ENCODE assay signal across 39 mouse cellular contexts in genomic region chr4:134157558-134157957, GRCm38 (mm10). TPM values are rescaled to one million over a fixed set of nuclear protein-coding genes. Genes with fewer than 3 reads are reported as not detected.
A peak's percentile ranks its signal among the peaks of the same experiment; 100 is the strongest.
DNase-seq lines count a peak whose midpoint lies in the region; ATAC-seq and TF ChIP-seq lines count a peak whose summit lies in the region.
"Had no signal": no experiment of that assay in that cellular context is flagged by ENCODE, and none has a peak within 500 bp of the region (broad histone marks: within the 10 kb centered on the region; RNA-seq: fewer than 3 reads in every experiment).

No protein-coding gene starts in this region.

- no peak overlapping the region for H3K4me2 ChIP-seq in heart, postnatal 0 days (ENCODE audit: low read depth, low read length)
- no peak overlapping the region for H3K4me2 ChIP-seq in hindbrain, embryonic 13.5 days
- H3K4me2 ChIP-seq: forebrain, embryonic 15.5 days; hindbrain, embryonic 15.5 days; limb, embryonic 13.5 days; liver, embryonic 11.5 days; midbrain, embryonic 11.5 days had no signal

- H3K9me3 ChIP-seq in heart, embryonic 10.5 days: no peaks in the 10 kb centered on the region
- H3K9me3 ChIP-seq in heart, postnatal 0 days (replicated peaks; ENCODE audit: control insufficient read depth, low read length): no peaks in the 10 kb centered on the region
- H3K9me3 ChIP-seq in hindbrain, embryonic 13.5 days: no peaks in the 10 kb centered on the region
- H3K9me3 ChIP-seq: forebrain, embryonic 10.5 days; forebrain, embryonic 15.5 days; hindbrain, embryonic 15.5 days; limb, embryonic 13.5 days had no signal

- peak overlapping the region; percentile 74; the same call in 1 of the 2 replicates for H3K27ac ChIP-seq in heart, embryonic 10.5 days
- H3K27ac ChIP-seq in heart, postnatal 0 days (ENCODE audit: low read depth): peak overlapping the region; percentile 67
- no peak overlapping the region for H3K27ac ChIP-seq in hindbrain, embryonic 13.5 days
- H3K27ac ChIP-seq: forebrain, embryonic 10.5 days; forebrain, embryonic 15.5 days; hindbrain, embryonic 15.5 days; limb, embryonic 13.5 days had no signal

- no peak for TF ChIP-seq CTCF in heart, postnatal 0 days (IDR thresholded peaks at IDR 0.05; ENCODE audit: low read depth)
- no peak for TF ChIP-seq CTCF in brain, embryonic 14.5 days (IDR thresholded peaks at IDR 0.05; ENCODE audit: borderline replicate concordance, extremely low read depth, insufficient read depth, insufficient read length)

- no peak for ATAC-seq in heart, postnatal 0 days (ENCODE audit: insufficient read depth, low read depth)
- peak; percentile 30; the same call in 1 of the 2 replicates for ATAC-seq in neutrophil, adult 5-6 weeks (ENCODE audit: extremely low read depth, insufficient number of reproducible peaks, low FRiP score, poor library complexity, severe bottlenecking)
- no peak for ATAC-seq in hindbrain, embryonic 13.5 days (ENCODE audit: low FRiP score)
- ATAC-seq: activated CD4-positive, CD25-positive, alpha-beta regulatory T cell, adult 4 months; forebrain, embryonic 15.5 days; inflammation-experienced regulatory T-cells, adult 6 months; liver, postnatal 0 days; midbrain, embryonic 16.5 days had no signal

- peaks cover 27% of the 10 kb centered on the region for H3K4me1 ChIP-seq in heart, embryonic 10.5 days
- peaks cover 18% of the 10 kb centered on the region; the same call in 1 of the 2 replicates for H3K4me1 ChIP-seq in heart, postnatal 0 days (ENCODE audit: control insufficient read depth, insufficient read depth)
- H3K4me1 ChIP-seq in hindbrain, embryonic 13.5 days (replicated peaks): no peaks in the 10 kb centered on the region
- H3K4me1 ChIP-seq: forebrain, embryonic 10.5 days; forebrain, embryonic 15.5 days; hindbrain, embryonic 15.5 days; limb, embryonic 13.5 days had no signal

- H3K4me3 ChIP-seq in heart, embryonic 10.5 days: no peak overlapping the region
- no peak overlapping the region for H3K4me3 ChIP-seq in heart, postnatal 0 days (ENCODE audit: low read depth, low read length)
- H3K4me3 ChIP-seq in hindbrain, embryonic 13.5 days: no peak overlapping the region
- H3K4me3 ChIP-seq: forebrain, embryonic 10.5 days; forebrain, embryonic 15.5 days; hindbrain, embryonic 15.5 days; limb, embryonic 13.5 days had no signal

- H3K27me3 ChIP-seq in heart, embryonic 10.5 days (ENCODE audit: insufficient read depth, poor library complexity, severe bottlenecking): no peaks in the 10 kb centered on the region
- H3K27me3 ChIP-seq in heart, postnatal 0 days (ENCODE audit: control insufficient read depth, insufficient read depth, low read length): no peaks in the 10 kb centered on the region
- peaks cover 7% of the 10 kb centered on the region; the same call in 1 of the 2 replicates for H3K27me3 ChIP-seq in hindbrain, embryonic 13.5 days
- H3K27me3 ChIP-seq: forebrain, embryonic 15.5 days; hindbrain, embryonic 15.5 days; limb, embryonic 13.5 days had no signal

- TF ChIP-seq POLR2A in brain, embryonic 14.5 days (IDR thresholded peaks at IDR 0.05; ENCODE audit: borderline replicate concordance, extremely low read depth, insufficient read depth, insufficient read length, poor library complexity, severe bottlenecking): no peak

- H3K9ac ChIP-seq in heart, postnatal 0 days (replicated peaks; ENCODE audit: low read depth, low read length): no peak overlapping the region
- no peak overlapping the region for H3K9ac ChIP-seq in hindbrain, embryonic 13.5 days
- H3K9ac ChIP-seq: forebrain, embryonic 15.5 days; hindbrain, embryonic 15.5 days; limb, embryonic 13.5 days; liver, postnatal 0 days had no signal

- no peak for TF ChIP-seq EP300 in heart, postnatal 0 days (IDR thresholded peaks at IDR 0.05; ENCODE audit: low read depth)

- intact Hi-C loops in heart, postnatal 36 days (cut with DNase I): no loop called here
- intact Hi-C loops in heart, postnatal 10 days (cut with DNase I): no loop called here

- DNase-seq in heart, embryonic 10.5 days (ENCODE audit: low spot score): no peak
- no peak for DNase-seq in heart, postnatal 36 days
- DNase-seq in heart, postnatal 0 days (ENCODE audit: low spot score): no peak
- DNase-seq in heart, postnatal 10 days: no peak
- DNase-seq in brain, embryonic 14.5 days (ENCODE audit: low read depth): peak; percentile 4
- DNase-seq: adrenal gland, adult 2 months; adrenal gland, postnatal 36 days; cerebellum, adult 2 months; cerebellum, postnatal 14 days; heart, postnatal 4 days; kidney, adult 11 months; kidney, postnatal 25 days; liver, postnatal 0 days; lung, postnatal 36 days; thymus, adult 2 months; thymus, postnatal 36 days had no signal

- H3K36me3 ChIP-seq in heart, embryonic 10.5 days: peaks cover 31% of the 10 kb centered on the region
- H3K36me3 ChIP-seq in heart, postnatal 0 days (replicated peaks; ENCODE audit: control insufficient read depth, insufficient read depth, low read length): peaks cover 15% of the 10 kb centered on the region
- H3K36me3 ChIP-seq in hindbrain, embryonic 13.5 days: peaks cover 26% of the 10 kb centered on the region
- H3K36me3 ChIP-seq: hindbrain, embryonic 15.5 days had no signal

- 65% methylated on average over 2 of the region's 2 CpGs for WGBS in heart, embryonic 10.5 days
- 65% methylated on average over 2 of the region's 2 CpGs for WGBS in heart, postnatal 0 days
- WGBS in hindbrain, embryonic 13.5 days: 91% methylated on average over 2 of the region's 2 CpGs

RNA-seq across cellular contexts. Expression of gene Sh3bgrl3, which starts 29.0 kb away (rescaled TPM):
- polyA plus RNA-seq in heart, embryonic 10.5 days (2016; fragmentation: Nextera tagmentation; extraction: Ambion mirVana): 188 and 243 TPM in 2 replicates
- total RNA-seq in heart, postnatal 36 days (2021): 10 to 100 TPM; 36.4 to 39.9 TPM
- 49.7 and 67.6 TPM in 2 replicates for total RNA-seq in heart, postnatal 0 days (2014; rRNA removed; ENCODE audit: low replicate concordance)
- polyA plus RNA-seq in heart, postnatal 0 days (2015; fragmentation: Nextera tagmentation; extraction: Ambion mirVana): 140 and 150 TPM in 2 replicates
- 10 to 100 TPM; 69.9 to 74.6 TPM for total RNA-seq in heart, postnatal 10 days (2021)
- polyA plus RNA-seq in brain, embryonic 14.5 days (2012; rRNA removed): 240 and 300 TPM in 2 replicates
- total RNA-seq in neutrophil, adult 5-6 weeks (2017): 471 and 477 TPM in 2 replicates
- 371 and 393 TPM in 2 replicates for polyA plus RNA-seq in hindbrain, embryonic 13.5 days (2015; fragmentation: Nextera tagmentation; extraction: Ambion mirVana)

RNA-seq across cellular contexts. Expression of gene Cep85, which starts 29.4 kb away (rescaled TPM):
- polyA plus RNA-seq in heart, embryonic 10.5 days (2016; fragmentation: Nextera tagmentation; extraction: Ambion mirVana): 28.2 and 31.1 TPM in 2 replicates
- total RNA-seq in heart, postnatal 36 days (2021): 10 to 100 TPM; 49.1 to 50.9 TPM
- total RNA-seq in heart, postnatal 0 days (2014; rRNA removed; ENCODE audit: low replicate concordance): 24.2 and 30.6 TPM in 2 replicates
- 27.4 and 29.7 TPM in 2 replicates for polyA plus RNA-seq in heart, postnatal 0 days (2015; fragmentation: Nextera tagmentation; extraction: Ambion mirVana)
- 10 to 100 TPM; 29.9 to 32.0 TPM for total RNA-seq in heart, postnatal 10 days (2021)
- polyA plus RNA-seq in brain, embryonic 14.5 days (2012; rRNA removed): 22.0 and 24.7 TPM in 2 replicates
- 26.5 and 38.3 TPM in 2 replicates for total RNA-seq in neutrophil, adult 5-6 weeks (2017)
- polyA plus RNA-seq in hindbrain, embryonic 13.5 days (2015; fragmentation: Nextera tagmentation; extraction: Ambion mirVana): 21.2 and 22.5 TPM in 2 replicates

RNA-seq across cellular contexts. Expression of gene Gm7534, which starts 45.2 kb away (rescaled TPM):
- polyA plus RNA-seq in heart, embryonic 10.5 days (2016; fragmentation: Nextera tagmentation; extraction: Ambion mirVana): not detected in 2 replicates
- total RNA-seq in heart, postnatal 36 days (2021): not detected
- total RNA-seq in heart, postnatal 0 days (2014; rRNA removed; ENCODE audit: low replicate concordance): not detected in 2 replicates
- polyA plus RNA-seq in heart, postnatal 0 days (2015; fragmentation: Nextera tagmentation; extraction: Ambion mirVana): not detected in 2 replicates
- total RNA-seq in heart, postnatal 10 days (2021): not detected
- polyA plus RNA-seq in brain, embryonic 14.5 days (2012; rRNA removed): not detected in 2 replicates
- total RNA-seq in neutrophil, adult 5-6 weeks (2017): not detected in 2 replicates
- polyA plus RNA-seq in hindbrain, embryonic 13.5 days (2015; fragmentation: Nextera tagmentation; extraction: Ambion mirVana): not detected in 2 replicates
- total RNA-seq: adrenal gland, adult 2 months; adrenal gland, postnatal 36 days; gastrocnemius, adult 18-20 months; gastrocnemius, postnatal 4 days; heart, postnatal 4 days; layer of hippocampus, adult 18-20 months; layer of hippocampus, postnatal 25 days; left cerebral cortex, adult 8-10 months; left cerebral cortex, postnatal 36 days; megakaryocyte, adult 5-6 weeks had no signal
- polyA plus RNA-seq: adrenal gland, adult 2 months; cerebellum, adult 2 months; cortical plate, adult 2 months; forebrain, embryonic 10.5 days; forebrain, embryonic 15.5 days; frontal cortex, adult 2 months; hindbrain, embryonic 15.5 days; inflammation-experienced regulatory T-cells, adult 6 months; limb, embryonic 13.5 days; liver, embryonic 11.5 days; liver, postnatal 0 days; lung, embryonic 16.5 days; midbrain, embryonic 11.5 days; midbrain, embryonic 16.5 days; neural tube, embryonic 11.5 days; small intestine, adult 2 months had no signal

RNA-seq across cellular contexts. Expression of gene Ubxn11, which starts 55.2 kb away (rescaled TPM):
- 2.6 and 2.9 TPM in 2 replicates for polyA plus RNA-seq in heart, embryonic 10.5 days (2016; fragmentation: Nextera tagmentation; extraction: Ambion mirVana)
- total RNA-seq in heart, postnatal 36 days (2021): 1 to 10 TPM; 1.6 to 1.9 TPM
- not detected in 2 replicates for total RNA-seq in heart, postnatal 0 days (2014; rRNA removed; ENCODE audit: low replicate concordance)
- 0.97 and 1.2 TPM in 2 replicates for polyA plus RNA-seq in heart, postnatal 0 days (2015; fragmentation: Nextera tagmentation; extraction: Ambion mirVana)
- total RNA-seq in heart, postnatal 10 days (2021): 1 to 10 TPM; 2.0 to 2.3 TPM
- polyA plus RNA-seq in brain, embryonic 14.5 days (2012; rRNA removed): 25.1 and 28.4 TPM in 2 replicates
- total RNA-seq in neutrophil, adult 5-6 weeks (2017): 15.0 and 22.1 TPM in 2 replicates
- 14.7 and 16.0 TPM in 2 replicates for polyA plus RNA-seq in hindbrain, embryonic 13.5 days (2015; fragmentation: Nextera tagmentation; extraction: Ambion mirVana)
